Mouse (Mus musculus) E14TG2a.4 (cell line): ENCODE measurements at regions not wholly inside any gene's neighbourhood (a gene's known extent, or its start where the extent isn't known, plus 50 kb on each side); places are given as distances from the start of the nearest gene placed in this dataset.

Experiments
- CTCF ChIP-seq: conservative IDR thresholded peaks from 2 replicates; pipeline ENCODE4 v1.5.1; 2014; ENCODE audit warnings: low read length
- POU5F1 ChIP-seq: IDR thresholded peaks from 2 replicates; pipeline ENCODE4 v1.6.1; 2014; ENCODE audit warnings: low read length, borderline replicate concordance

GRCm38 (mm10) chr10:46185763-46186458, 608.3 kb downstream of the Hace1 start:
- TF ChIP-seq CTCF (no peak), POU5F1 (no peak)
